Mouse (Mus musculus) erythroblast, embryonic 14.5 days (primary cell): ENCODE results near the gene Mfsd11. TPM values are rescaled to one million over a fixed set of nuclear protein-coding genes. Genes with fewer than 3 reads are reported as not detected.
"Not testable (repeated sequence)": the region's sequence is repeated elsewhere in the genome, so short reads cannot be mapped to it uniquely, and the experiment has no call there.

Source experiments
- H3K27me3 ChIP-seq: 2 replicates; pipeline ENCODE4 v1.6.1; 2012; ENCODE audit warnings: inconsistent platforms; ENCODE audit not compliant: control insufficient read depth
- H3K36me3 ChIP-seq: 2 replicates; pipeline ENCODE4 v1.6.1; 2012; ENCODE audit warnings: mild to moderate bottlenecking, inconsistent platforms; ENCODE audit not compliant: control insufficient read depth
- H3K4me1 ChIP-seq: 2 replicates; pipeline ENCODE4 v1.6.1; 2012; ENCODE audit warnings: inconsistent platforms; ENCODE audit not compliant: control insufficient read depth
- H3K4me3 ChIP-seq: replicated peaks from 2 replicates; pipeline ENCODE3; 2012; ENCODE audit warnings: moderate library complexity, mild to moderate bottlenecking, inconsistent platforms
- H3K9me3 ChIP-seq: 2 replicates; pipeline ENCODE4 v1.6.1; 2012; ENCODE audit warnings: low read length, inconsistent platforms, mixed read lengths; ENCODE audit not compliant: control insufficient read depth
- GATA1 ChIP-seq: IDR thresholded peaks from 2 replicates; pipeline ENCODE4 v1.6.1; 2012; ENCODE audit warnings: low read length, inconsistent platforms, mixed read lengths
- TAL1 ChIP-seq: IDR thresholded peaks from 3 replicates; pipeline ENCODE4 v1.6.1; 2012; ENCODE audit warnings: low read length, inconsistent platforms, mixed read lengths
- polyA plus RNA-seq: library from polyadenylated mRNA; stranded (reverse); fragments of >175 nt; gene quantifications from 2 replicates; pipeline ENCODE4 v1.2.3, GENCODE M21; 2012

Gene Mfsd11
- polyA plus RNA-seq, 1 experiment: 1.2 TPM

DNA sequence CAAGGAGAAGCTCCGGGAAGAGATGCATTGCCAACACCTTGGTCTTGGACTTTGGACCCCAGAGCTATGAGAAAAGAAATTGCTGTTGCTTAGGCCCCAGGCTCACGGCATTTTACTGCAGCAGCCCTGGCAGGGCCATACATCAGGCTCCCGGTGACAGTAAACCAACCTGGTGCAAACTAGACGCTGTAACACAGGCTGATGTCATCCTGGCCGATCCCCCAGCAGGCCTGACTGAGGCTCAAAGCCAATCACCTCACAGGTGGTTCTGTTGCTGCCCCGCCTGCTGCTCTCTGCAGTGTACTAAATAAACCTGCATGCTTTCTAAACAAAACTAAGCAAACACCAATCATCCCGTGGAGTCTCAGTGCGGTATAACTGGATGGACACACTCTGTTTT, 33.5 kb upstream of the Mfsd11 start:
- peaks cover 4% of the 10 kb centered on the region; the same call in 1 of the 2 replicates for H3K4me1 ChIP-seq
- H3K27me3 ChIP-seq: peaks cover 4% of the 10 kb centered on the region
- H3K9me3 ChIP-seq: no peaks in the 10 kb centered on the region
- no peak overlapping the region for H3K4me3 ChIP-seq
- no peak for TF ChIP-seq TAL1
- TF ChIP-seq GATA1: no peak
- no peaks in the 10 kb centered on the region for H3K36me3 ChIP-seq

DNA sequence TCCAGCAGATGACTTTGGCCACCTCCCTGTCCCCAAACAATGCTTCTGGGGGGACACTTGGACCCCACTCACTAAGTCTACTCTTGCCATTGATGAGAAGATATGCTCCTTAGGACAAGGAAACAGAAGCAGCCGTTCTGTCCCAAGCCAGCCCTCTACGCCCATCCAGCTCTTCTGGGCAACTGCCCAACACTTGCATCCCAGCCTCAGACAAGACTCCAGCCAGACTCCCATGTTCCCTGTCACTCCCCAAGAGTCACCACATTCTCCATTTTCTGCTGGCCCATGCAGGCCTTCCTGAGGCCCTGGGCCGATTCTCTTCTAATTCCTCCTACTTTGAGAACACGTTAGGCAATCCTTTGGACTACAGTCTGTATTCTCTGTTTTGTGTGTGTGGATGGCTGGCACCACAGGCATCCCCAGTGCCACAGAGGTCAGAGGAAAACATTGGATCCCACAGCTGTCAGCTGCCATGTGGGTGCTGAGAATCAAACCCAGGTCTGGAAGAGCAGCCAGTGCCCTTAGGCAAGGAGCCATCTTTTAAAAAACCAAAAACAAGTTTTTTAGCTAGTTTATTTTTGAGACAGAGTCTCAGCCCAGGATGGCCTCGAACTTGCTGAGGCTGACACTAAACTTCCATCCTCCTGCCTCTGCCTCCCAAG, 32.2 kb upstream of the Mfsd11 start:
- no peak overlapping the region for H3K4me3 ChIP-seq
- no peaks in the 10 kb centered on the region for H3K4me1 ChIP-seq
- no peaks in the 10 kb centered on the region for H3K27me3 ChIP-seq
- TF ChIP-seq TAL1: no peak
- TF ChIP-seq GATA1: no peak
- no peaks in the 10 kb centered on the region for H3K9me3 ChIP-seq
- H3K36me3 ChIP-seq: no peaks in the 10 kb centered on the region

DNA sequence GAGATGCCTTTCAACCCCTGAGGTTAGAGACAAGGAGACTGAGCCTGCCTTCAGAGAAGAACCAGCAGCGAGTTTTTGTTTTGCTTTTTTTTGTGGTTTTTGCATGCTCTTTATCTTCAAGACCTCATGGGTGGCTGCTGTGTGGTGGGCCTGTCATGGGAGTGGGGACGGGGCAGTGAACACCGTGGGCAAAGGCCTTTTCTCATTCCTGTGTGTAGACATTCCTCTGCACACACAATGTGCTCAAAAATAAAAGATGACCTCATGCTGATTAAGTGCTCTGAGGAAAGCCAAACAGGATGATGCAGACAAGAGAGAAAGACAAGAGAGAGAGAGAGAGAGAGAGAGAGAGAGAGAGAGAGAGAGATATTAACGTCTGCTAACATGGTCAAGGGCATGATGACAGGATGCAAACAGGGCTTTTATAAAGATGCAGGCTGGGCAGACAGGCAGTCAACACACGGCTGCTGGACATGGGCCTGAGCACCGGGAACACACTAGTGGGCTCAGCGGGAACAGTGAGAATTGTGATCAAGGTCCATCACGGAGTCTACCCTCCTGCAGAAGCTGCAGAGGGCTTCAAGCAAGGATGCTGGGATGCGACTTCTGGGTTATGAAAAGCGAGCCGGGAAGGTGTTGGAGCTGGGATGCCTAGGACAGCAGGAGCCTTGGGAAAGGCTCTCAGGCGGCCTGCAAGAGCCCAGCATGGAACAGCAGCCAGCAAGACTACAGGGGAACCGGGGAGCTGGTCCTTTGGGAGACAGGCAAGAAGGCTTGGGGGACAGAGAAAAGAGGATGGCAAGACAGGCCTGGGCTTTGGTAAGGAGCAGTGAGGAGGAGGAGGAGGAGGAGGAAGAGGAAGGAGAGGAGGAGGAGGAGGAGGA, 30.9 kb upstream of the Mfsd11 start:
- Histone ChIP-seq H3K4me3 (no peak overlapping the region), H3K27me3 (peaks cover 7% of the 10 kb centered on the region), H3K4me1 (no peaks in the 10 kb centered on the region), H3K36me3 (no peaks in the 10 kb centered on the region), H3K9me3 (no peaks in the 10 kb centered on the region)
- TF ChIP-seq GATA1 (no peak), TAL1 (no peak)

DNA sequence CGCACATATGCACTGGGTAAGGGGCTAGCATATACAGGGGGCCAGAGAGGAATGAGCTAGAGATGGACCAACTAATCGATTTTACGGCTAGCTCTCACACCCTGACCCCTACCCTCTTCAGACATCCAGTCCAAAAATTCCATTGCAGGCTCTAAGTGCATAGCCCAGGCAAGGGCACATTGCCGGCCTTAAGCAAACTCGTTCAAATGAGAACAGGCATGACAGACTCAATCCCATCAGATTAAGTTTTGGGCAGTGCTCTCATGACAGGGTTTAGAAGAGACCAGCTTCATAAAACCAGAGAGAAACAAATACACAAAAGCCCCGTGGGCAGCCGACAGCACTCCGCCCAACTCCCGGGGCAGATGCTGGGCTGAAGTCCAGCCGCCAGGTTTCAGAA, 30.0 kb upstream of the Mfsd11 start:
- no peak overlapping the region for H3K4me3 ChIP-seq
- H3K27me3 ChIP-seq: peaks cover 16% of the 10 kb centered on the region
- H3K36me3 ChIP-seq: no peaks in the 10 kb centered on the region
- no peaks in the 10 kb centered on the region for H3K4me1 ChIP-seq
- no peaks in the 10 kb centered on the region for H3K9me3 ChIP-seq
- TF ChIP-seq GATA1 (no peak), TAL1 (no peak)

DNA sequence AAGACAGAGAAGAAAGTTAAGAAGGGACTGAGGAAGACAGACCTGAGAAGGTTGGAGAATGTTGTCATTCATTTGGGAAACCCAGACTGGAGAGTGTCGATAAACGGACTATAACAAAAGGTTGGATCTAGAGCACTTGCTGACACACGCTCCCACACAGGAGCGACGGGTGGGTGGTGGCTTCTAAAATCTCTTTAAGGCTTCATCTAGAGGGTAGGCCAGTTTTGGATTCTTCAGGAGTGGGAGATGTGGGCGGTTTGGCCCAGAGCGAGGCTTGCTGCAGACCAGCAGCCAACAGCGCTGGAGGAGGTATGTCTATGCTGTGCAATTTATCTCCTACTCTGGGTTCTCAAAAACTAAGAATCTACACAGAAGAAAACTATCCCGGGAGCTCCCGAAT, 29.6 kb upstream of the Mfsd11 start:
- TF ChIP-seq GATA1 (no peak), TAL1 (no peak)
- Histone ChIP-seq H3K4me1 (peaks cover 3% of the 10 kb centered on the region), H3K27me3 (peaks cover 20% of the 10 kb centered on the region)

DNA sequence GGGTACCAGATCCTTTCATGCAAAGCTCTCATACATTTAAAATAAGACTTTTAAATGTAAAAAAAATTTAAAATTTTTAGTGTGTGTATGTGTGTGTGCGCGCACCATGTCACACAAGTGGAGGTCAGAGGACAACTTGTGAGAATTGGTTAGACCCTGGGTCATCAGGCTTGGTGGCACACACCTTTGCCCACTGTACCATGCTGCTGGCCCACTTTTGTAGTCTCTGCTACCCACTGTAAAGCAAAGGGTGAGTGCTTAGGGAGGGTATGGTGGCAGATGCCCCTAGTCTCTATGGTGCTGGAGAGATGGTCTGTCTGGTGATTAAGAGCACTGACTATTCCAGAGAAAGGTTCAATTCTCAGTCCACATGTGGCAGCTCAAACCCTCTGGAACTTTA, 29.0 kb upstream of the Mfsd11 start:
- no peak for TF ChIP-seq TAL1
- no peak for TF ChIP-seq GATA1
- H3K4me3 ChIP-seq: no peak overlapping the region
- H3K4me1 ChIP-seq: peaks cover 10% of the 10 kb centered on the region
- peaks cover 26% of the 10 kb centered on the region for H3K27me3 ChIP-seq
- no peaks in the 10 kb centered on the region for H3K36me3 ChIP-seq
- H3K9me3 ChIP-seq: no peaks in the 10 kb centered on the region

More for the DNA sequence above, 29.6 kb upstream of the Mfsd11 start:
- H3K4me3 ChIP-seq: no peak overlapping the region
- no peaks in the 10 kb centered on the region for H3K36me3 ChIP-seq
- H3K9me3 ChIP-seq: no peaks in the 10 kb centered on the region

DNA sequence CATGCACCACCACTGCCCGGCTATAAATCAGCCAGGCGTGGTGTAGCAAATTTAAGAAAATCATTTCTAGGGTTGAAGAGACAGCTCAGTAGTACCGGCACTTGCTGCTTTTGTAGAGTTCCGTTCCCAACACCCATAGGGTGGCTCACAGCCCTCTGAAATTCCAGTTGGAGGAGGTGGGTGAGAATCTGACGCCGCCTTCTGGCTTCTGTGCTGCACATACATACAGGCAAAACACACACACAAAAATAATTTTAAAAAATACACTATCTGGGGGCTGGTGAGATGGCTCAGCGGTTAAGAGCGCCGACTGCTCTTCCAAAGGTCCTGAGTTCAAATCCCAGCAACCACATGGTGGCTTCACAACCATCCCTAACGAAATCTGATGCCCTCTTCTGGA, 28.4 kb upstream of the Mfsd11 start:
- H3K9me3 ChIP-seq, H3K36me3 ChIP-seq, H3K4me3 ChIP-seq: not testable (repeated sequence)
- Histone ChIP-seq H3K27me3 (peaks cover 33% of the 10 kb centered on the region), H3K4me1 (peaks cover 12% of the 10 kb centered on the region)

DNA sequence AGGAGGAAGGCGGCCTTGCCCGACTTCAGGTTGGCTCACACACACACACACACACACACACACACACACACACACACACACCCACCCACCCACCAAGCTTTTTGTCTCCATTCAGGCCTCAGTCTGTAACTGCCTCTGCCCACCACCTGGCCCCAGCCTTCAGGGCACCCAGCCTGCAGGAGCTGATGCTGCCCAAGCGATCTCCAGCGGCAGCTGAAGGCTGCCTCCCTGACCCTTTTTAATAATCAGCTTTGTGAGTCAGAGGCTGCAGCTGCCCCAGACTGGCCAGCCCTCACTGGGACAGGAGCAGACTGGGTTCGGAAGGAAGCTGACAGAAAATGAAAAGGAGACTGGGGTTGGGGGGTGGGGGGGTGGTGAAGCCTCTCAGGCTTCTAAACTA, 27.0 kb upstream of the Mfsd11 start:
- H3K4me1 ChIP-seq: peaks cover 12% of the 10 kb centered on the region
- no peaks in the 10 kb centered on the region for H3K36me3 ChIP-seq
- H3K27me3 ChIP-seq: peaks cover 37% of the 10 kb centered on the region
- TF ChIP-seq GATA1 (no peak), TAL1 (no peak)
- H3K9me3 ChIP-seq: no peaks in the 10 kb centered on the region
- H3K4me3 ChIP-seq: no peak overlapping the region

DNA sequence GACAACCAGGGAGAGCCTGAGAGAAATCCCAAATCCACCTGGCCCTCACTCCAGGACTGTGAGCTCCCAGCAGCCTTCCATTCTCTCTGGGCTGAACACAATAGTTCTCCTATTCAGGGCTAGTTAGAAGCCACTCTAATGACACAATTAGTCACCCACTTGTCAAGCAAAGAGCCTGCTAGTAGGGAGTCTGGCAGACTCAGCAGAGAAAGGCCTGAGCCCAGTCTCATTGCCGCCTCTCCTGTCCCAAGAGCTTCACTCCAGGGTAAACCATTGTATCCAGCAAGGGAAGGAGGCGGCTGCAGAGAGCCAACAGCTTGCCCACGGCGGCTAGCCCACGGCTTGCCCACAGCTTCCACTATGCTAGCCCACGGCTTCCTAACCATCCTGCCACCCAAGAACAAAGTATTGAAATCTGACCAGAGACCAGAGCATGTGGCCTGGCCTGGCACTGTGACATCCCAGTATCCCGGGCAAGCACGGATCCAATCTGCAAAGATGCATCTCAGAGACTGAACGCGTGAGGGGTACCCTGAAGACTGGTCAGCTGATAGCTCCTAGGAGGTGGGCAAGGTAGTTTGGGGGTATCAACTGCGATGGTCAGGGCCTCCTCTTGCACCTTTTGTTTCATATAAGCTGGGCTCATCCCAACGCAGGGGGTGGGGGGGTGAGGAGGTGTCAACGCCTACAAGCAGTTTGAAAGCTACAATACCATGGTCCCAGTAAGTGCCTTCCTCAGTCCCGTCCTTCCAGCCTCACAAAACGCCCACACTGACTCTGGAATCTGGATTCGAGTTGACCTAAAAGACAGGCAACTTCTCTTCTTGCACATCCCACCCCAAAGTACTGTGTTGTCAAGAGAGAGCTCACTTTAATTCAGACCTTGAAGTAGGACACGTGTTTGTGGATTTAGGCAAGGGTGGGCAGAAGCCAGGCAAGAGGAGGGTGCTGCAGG, 25.4 kb upstream of the Mfsd11 start:
- Histone ChIP-seq H3K9me3 (no peaks in the 10 kb centered on the region), H3K4me3 (peak overlapping the region; percentile 55), H3K27me3 (peaks cover 37% of the 10 kb centered on the region), H3K4me1 (peaks cover 12% of the 10 kb centered on the region), H3K36me3 (no peaks in the 10 kb centered on the region)
- TF ChIP-seq TAL1 (no peak), GATA1 (no peak)
